Mouse (Mus musculus): ENCODE data around the gene Eid1. TPM values are rescaled to one million over a fixed set of nuclear protein-coding genes. Genes with fewer than 3 reads are reported as not detected.

Gene Eid1
- total and polyA plus RNA-seq, 2 experiments = 4.5 to 11.1 TPM

DNA sequence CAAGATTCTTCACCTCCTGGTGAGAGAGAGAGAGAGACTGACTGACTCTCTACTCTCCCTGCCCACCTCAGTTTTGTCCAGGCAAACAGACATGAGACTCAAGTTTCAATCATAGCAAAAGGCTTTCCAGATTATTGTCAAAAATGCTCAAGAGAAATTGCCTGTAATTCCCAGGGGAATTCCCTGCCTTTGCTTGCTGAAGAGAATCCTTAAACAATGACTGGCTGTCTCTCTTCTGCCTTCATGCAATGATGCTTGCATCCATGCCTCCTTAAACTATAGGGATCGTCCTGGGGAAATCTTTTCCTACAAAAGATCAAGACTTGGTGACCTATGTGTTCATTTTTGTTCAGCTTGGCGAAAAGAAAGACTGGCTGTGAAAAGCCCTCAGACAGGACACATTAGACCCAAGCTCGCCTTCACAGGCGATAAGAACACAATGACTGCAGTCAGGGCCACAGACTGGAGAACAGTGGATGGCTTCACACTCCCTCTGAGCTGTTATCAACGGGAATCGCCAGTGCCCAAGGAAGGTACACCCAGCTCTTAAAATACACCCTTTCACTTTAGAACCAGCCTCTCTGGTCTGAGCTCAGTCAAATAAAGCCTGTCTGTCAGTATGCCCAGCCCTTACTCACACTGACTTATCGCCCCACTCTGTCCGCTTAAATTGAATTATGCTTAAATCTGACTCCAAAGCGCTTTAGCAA is 12.7 kb downstream of the Eid1 start:
- no peak overlapping the region for H3K27ac ChIP-seq (replicated peaks; ENCODE audit: insufficient read depth, low read depth, low read length)
- no peak overlapping the region for H3K4me3 ChIP-seq (ENCODE audit: insufficient read depth, low read depth, low read length)
- no peak for DNase-seq (ENCODE audit: extremely low read depth, low read depth, low spot score)
- H3K9ac ChIP-seq (ENCODE audit: low read depth, low read length) = no peak overlapping the region
- no peaks in the 10 kb centered on the region for H3K36me3 ChIP-seq (ENCODE audit: control insufficient read depth, insufficient read depth, low read length)
- no peaks in the 10 kb centered on the region for H3K27me3 ChIP-seq (ENCODE audit: control insufficient read depth, insufficient read depth, low read length)
- TF ChIP-seq POLR2A (IDR thresholded peaks at IDR 0.05; ENCODE audit: extremely low read depth, insufficient read depth, low read length) (no peak), CTCF (IDR thresholded peaks at IDR 0.05; ENCODE audit: low read depth, low read length) (no peak)
- H3K4me1 ChIP-seq (ENCODE audit: control insufficient read depth, insufficient read depth, low read length) = no peaks in the 10 kb centered on the region
- no peaks in the 10 kb centered on the region for H3K79me2 ChIP-seq (ENCODE audit: control insufficient read depth, insufficient read depth, low read length)
- WGBS = 76% methylated on average over 9 of the region's 9 CpGs

GRCm38 (mm10) chr2:125692010-125692409 is 19.1 kb downstream of the Eid1 start:
- no peak overlapping the region for H3K4me3 ChIP-seq (ENCODE audit: insufficient read depth, low read depth, low read length)
- H3K36me3 ChIP-seq (ENCODE audit: control insufficient read depth, insufficient read depth, low read length) = no peaks in the 10 kb centered on the region
- WGBS = 70% methylated on average over 2 of the region's 2 CpGs
- no peak overlapping the region for H3K27ac ChIP-seq (replicated peaks; ENCODE audit: insufficient read depth, low read depth, low read length)
- H3K4me1 ChIP-seq (ENCODE audit: control insufficient read depth, insufficient read depth, low read length) = no peaks in the 10 kb centered on the region
- no peak overlapping the region for H3K9ac ChIP-seq (ENCODE audit: low read depth, low read length)
- no peaks in the 10 kb centered on the region for H3K27me3 ChIP-seq (ENCODE audit: control insufficient read depth, insufficient read depth, low read length)
- no peak for DNase-seq (ENCODE audit: extremely low read depth, low read depth, low spot score)
- no peaks in the 10 kb centered on the region for H3K79me2 ChIP-seq (ENCODE audit: control insufficient read depth, insufficient read depth, low read length)
- TF ChIP-seq CTCF (IDR thresholded peaks at IDR 0.05; ENCODE audit: low read depth, low read length) (no peak), POLR2A (IDR thresholded peaks at IDR 0.05; ENCODE audit: extremely low read depth, insufficient read depth, low read length) (no peak)

GRCm38 (mm10) chr2:125694798-125695197 is 21.9 kb downstream of the Eid1 start:
- TF ChIP-seq CTCF (IDR thresholded peaks at IDR 0.05; ENCODE audit: low read depth, low read length) = no peak
- no peak for TF ChIP-seq POLR2A (IDR thresholded peaks at IDR 0.05; ENCODE audit: extremely low read depth, insufficient read depth, low read length)
- Histone ChIP-seq H3K27me3 (ENCODE audit: control insufficient read depth, insufficient read depth, low read length) (no peaks in the 10 kb centered on the region), H3K9ac (ENCODE audit: low read depth, low read length) (no peak overlapping the region), H3K4me3 (ENCODE audit: insufficient read depth, low read depth, low read length) (no peak overlapping the region), H3K27ac (replicated peaks; ENCODE audit: insufficient read depth, low read depth, low read length) (no peak overlapping the region), H3K79me2 (ENCODE audit: control insufficient read depth, insufficient read depth, low read length) (no peaks in the 10 kb centered on the region), H3K36me3 (ENCODE audit: control insufficient read depth, insufficient read depth, low read length) (no peaks in the 10 kb centered on the region), H3K4me1 (ENCODE audit: control insufficient read depth, insufficient read depth, low read length) (no peaks in the 10 kb centered on the region)
- no peak for DNase-seq (ENCODE audit: extremely low read depth, low read depth, low spot score)
- WGBS = 77% methylated on average over 2 of the region's 2 CpGs

DNA sequence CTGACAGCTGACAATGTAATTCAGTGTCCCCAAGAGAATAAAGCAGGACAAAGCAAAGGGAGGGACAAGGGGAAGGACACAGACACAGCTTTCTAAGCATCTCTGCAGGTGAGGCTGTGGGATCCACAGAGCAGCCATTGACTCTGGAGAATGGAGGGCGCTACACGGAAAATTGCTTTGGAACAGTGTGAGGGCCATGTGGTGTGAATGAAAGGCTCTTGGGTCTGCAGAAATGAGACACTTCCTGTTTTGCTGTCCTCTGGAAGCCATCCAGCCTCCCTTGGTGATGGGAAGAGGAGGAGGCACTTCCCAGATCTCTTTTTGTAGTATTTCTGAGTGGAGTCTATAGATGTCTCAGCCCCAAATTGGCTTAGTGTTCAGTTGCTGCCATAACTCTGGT is 23.3 kb downstream of the Eid1 start:
- Histone ChIP-seq H3K27me3 (ENCODE audit: control insufficient read depth, insufficient read depth, low read length) (no peaks in the 10 kb centered on the region), H3K27ac (replicated peaks; ENCODE audit: insufficient read depth, low read depth, low read length) (no peak overlapping the region), H3K9ac (ENCODE audit: low read depth, low read length) (no peak overlapping the region), H3K4me3 (ENCODE audit: insufficient read depth, low read depth, low read length) (no peak overlapping the region), H3K36me3 (ENCODE audit: control insufficient read depth, insufficient read depth, low read length) (no peaks in the 10 kb centered on the region), H3K79me2 (ENCODE audit: control insufficient read depth, insufficient read depth, low read length) (no peaks in the 10 kb centered on the region), H3K4me1 (ENCODE audit: control insufficient read depth, insufficient read depth, low read length) (no peaks in the 10 kb centered on the region)
- peak; percentile 14 for DNase-seq (ENCODE audit: extremely low read depth, low read depth, low spot score)
- no peak for TF ChIP-seq CTCF (IDR thresholded peaks at IDR 0.05; ENCODE audit: low read depth, low read length)
- no peak for TF ChIP-seq POLR2A (IDR thresholded peaks at IDR 0.05; ENCODE audit: extremely low read depth, insufficient read depth, low read length)
- WGBS = 64% methylated on average over 2 of the region's 2 CpGs

DNA sequence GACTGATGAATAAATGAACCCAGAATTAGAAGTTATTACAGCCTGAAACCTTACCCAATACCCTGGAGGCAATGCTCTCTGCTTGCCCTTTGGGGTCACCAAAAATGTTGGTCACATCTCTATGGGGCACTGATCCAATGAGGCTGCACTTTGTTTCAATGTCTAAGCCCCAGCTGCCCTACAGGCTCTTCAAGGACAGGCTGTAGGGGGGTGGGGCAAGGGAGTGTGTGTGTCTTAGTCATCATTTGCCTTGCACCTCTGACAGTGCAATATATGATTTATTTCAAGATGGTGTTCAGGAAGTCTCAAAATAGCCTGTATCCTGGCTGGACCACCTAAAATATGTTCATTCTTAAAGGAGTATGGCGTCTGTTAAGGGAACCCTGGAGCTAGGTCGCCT is 28.7 kb downstream of the Eid1 start:
- Histone ChIP-seq H3K27ac (replicated peaks; ENCODE audit: insufficient read depth, low read depth, low read length) (no peak overlapping the region), H3K36me3 (ENCODE audit: control insufficient read depth, insufficient read depth, low read length) (no peaks in the 10 kb centered on the region), H3K4me3 (ENCODE audit: insufficient read depth, low read depth, low read length) (no peak overlapping the region), H3K27me3 (ENCODE audit: control insufficient read depth, insufficient read depth, low read length) (no peaks in the 10 kb centered on the region), H3K4me1 (ENCODE audit: control insufficient read depth, insufficient read depth, low read length) (no peaks in the 10 kb centered on the region), H3K9ac (ENCODE audit: low read depth, low read length) (no peak overlapping the region), H3K79me2 (ENCODE audit: control insufficient read depth, insufficient read depth, low read length) (no peaks in the 10 kb centered on the region)
- TF ChIP-seq CTCF (IDR thresholded peaks at IDR 0.05; ENCODE audit: low read depth, low read length) = no peak
- no peak for TF ChIP-seq POLR2A (IDR thresholded peaks at IDR 0.05; ENCODE audit: extremely low read depth, insufficient read depth, low read length)
- DNase-seq (ENCODE audit: extremely low read depth, low read depth, low spot score) = no peak
- 80% methylated on average over 2 of the region's 2 CpGs for WGBS

DNA sequence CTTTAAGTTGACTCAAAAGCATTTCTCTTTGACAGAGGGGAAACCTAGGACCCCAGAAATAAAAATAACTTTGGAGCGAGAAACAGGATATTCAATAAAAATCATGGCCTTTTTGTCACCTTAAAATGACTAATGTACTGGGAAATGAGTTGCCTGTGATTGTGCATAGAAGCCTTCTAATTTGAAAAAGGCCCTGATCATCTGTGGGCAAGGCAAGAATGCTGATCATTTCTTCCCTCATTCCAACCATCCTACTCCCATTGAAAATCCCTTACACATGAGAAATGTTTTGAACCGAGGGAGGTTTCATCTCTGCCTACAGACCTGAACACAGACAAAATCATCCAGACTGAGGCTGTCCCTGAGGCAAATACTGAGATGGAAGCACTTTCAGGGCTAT is 30.0 kb downstream of the Eid1 start:
- TF ChIP-seq CTCF (IDR thresholded peaks at IDR 0.05; ENCODE audit: low read depth, low read length) = no peak
- no peak for TF ChIP-seq POLR2A (IDR thresholded peaks at IDR 0.05; ENCODE audit: extremely low read depth, insufficient read depth, low read length)
- Histone ChIP-seq H3K27ac (replicated peaks; ENCODE audit: insufficient read depth, low read depth, low read length) (no peak overlapping the region), H3K4me3 (ENCODE audit: insufficient read depth, low read depth, low read length) (no peak overlapping the region), H3K9ac (ENCODE audit: low read depth, low read length) (no peak overlapping the region), H3K4me1 (ENCODE audit: control insufficient read depth, insufficient read depth, low read length) (no peaks in the 10 kb centered on the region), H3K36me3 (ENCODE audit: control insufficient read depth, insufficient read depth, low read length) (no peaks in the 10 kb centered on the region), H3K27me3 (ENCODE audit: control insufficient read depth, insufficient read depth, low read length) (no peaks in the 10 kb centered on the region), H3K79me2 (ENCODE audit: control insufficient read depth, insufficient read depth, low read length) (no peaks in the 10 kb centered on the region)
- no peak for DNase-seq (ENCODE audit: extremely low read depth, low read depth, low spot score)
- 86% methylated on average over 2 of the region's 2 CpGs for WGBS

Measured in liver, adult 2 months (tissue).